Mouse (Mus musculus) embryonic facial prominence, embryonic 11.5 days (tissue): ENCODE measurements around the gene Txndc2. TPM values are rescaled to one million over a fixed set of nuclear protein-coding genes. Genes with fewer than 3 reads are reported as not detected.

Experiments
- ATAC-seq: fragments of 200-750 bp; cut with Nextera tagmentation; replicated peaks from 2 replicates; pipeline ENCODE4 v1.8.0; 2017; ENCODE audit warnings: low read depth; ENCODE audit not compliant: insufficient number of reproducible peaks, low FRiP score, low TSS enrichment
- DNase-seq: peaks from one replicate; pipeline ENCODE4 v3.0.0-alpha.2; 2015; ENCODE audit warnings: low spot score
- H3K27ac ChIP-seq: fragments of 300-500 bp; sonication (generic); replicated peaks from 2 replicates; pipeline ENCODE4 v1.5.1; 2014; ENCODE audit warnings: mild to moderate bottlenecking, low read depth, low read length, control low read depth
- H3K27me3 ChIP-seq: fragments of 300-500 bp; sonication (generic); 2 replicates; pipeline ENCODE4 v1.6.1; 2014; ENCODE audit warnings: mild to moderate bottlenecking, low read length, moderate library complexity, mixed read lengths; ENCODE audit not compliant: control insufficient read depth, insufficient read depth
- H3K36me3 ChIP-seq: fragments of 300-500 bp; sonication (generic); replicated peaks from 2 replicates; pipeline ENCODE4 v1.6.1; 2014; ENCODE audit warnings: low read depth, mild to moderate bottlenecking, low read length, moderate library complexity, mixed read lengths; ENCODE audit not compliant: control insufficient read depth, insufficient read depth
- H3K4me1 ChIP-seq: fragments of 300-500 bp; sonication (generic); 2 replicates; pipeline ENCODE4 v1.6.1; 2014; ENCODE audit warnings: low read length, mixed read lengths; ENCODE audit not compliant: control insufficient read depth, insufficient read depth
- H3K4me2 ChIP-seq: fragments of 300-500 bp; sonication (generic); 2 replicates; pipeline ENCODE4 v1.6.1; 2014; ENCODE audit warnings: low read depth, mild to moderate bottlenecking, control low read depth, low read length, moderate library complexity
- H3K4me3 ChIP-seq: fragments of 300-500 bp; sonication (generic); 2 replicates; pipeline ENCODE4 v1.5.1; 2014; ENCODE audit warnings: low read depth, low read length, control low read depth
- H3K9ac ChIP-seq: fragments of 300-500 bp; sonication (generic); replicated peaks from 2 replicates; pipeline ENCODE4 v1.6.1; 2014; ENCODE audit warnings: mild to moderate bottlenecking, control low read depth, low read length
- H3K9me3 ChIP-seq: fragments of 300-500 bp; sonication (generic); replicated peaks from 2 replicates; pipeline ENCODE4 v1.6.1; 2016; ENCODE audit warnings: mild to moderate bottlenecking, low read length, inconsistent platforms, mixed read lengths; ENCODE audit not compliant: control insufficient read depth
- WGBS: fragments of 180-500 bp; shearing (Covaris S2); extraction: QIAGEN DNeasy Blood & Tissue Kit; methylation state at CpG from one replicate; pipeline ENCODE4 v1.1.7; 2014; 5-methylcytosine and 5-hydroxymethylcytosine counted together
- polyA plus RNA-seq: library from polyadenylated mRNA; unstranded; fragments of >200 nt; fragmentation: Nextera tagmentation; extraction: Ambion mirVana; gene quantifications from 2 replicates; pipeline ENCODE4 v1.2.1, GENCODE M21; 2014

Txndc2 gene
- polyA plus RNA-seq, result 0.18 and 0.38 TPM in 2 replicates

- no peak within 1 kb of the TSS for H3K4me3 ChIP-seq
- H3K9me3 ChIP-seq, result no peaks in the 10 kb centered on the region
- no peaks in the 10 kb centered on the region; the same call in 1 of the 2 replicates for H3K4me1 ChIP-seq
- H3K4me2 ChIP-seq, result no peak within 1 kb of the TSS
- H3K27ac ChIP-seq, result no peak within 1 kb of the TSS
- DNase-seq, result no peak
- H3K36me3 ChIP-seq, result no peaks in the 10 kb centered on the region
- H3K27me3 ChIP-seq, result no peaks in the 10 kb centered on the region
- ATAC-seq, result no peak
- WGBS, result 83% methylated on average over 11 of the region's 11 CpGs
- H3K9ac ChIP-seq, result no peak within 1 kb of the TSS
Measured at GRCm38 (mm10) chr17:65641734-65642218, at the start of gene Txndc2. Txndc2 (minus strand) TSS chr17:65642168.

DNA sequence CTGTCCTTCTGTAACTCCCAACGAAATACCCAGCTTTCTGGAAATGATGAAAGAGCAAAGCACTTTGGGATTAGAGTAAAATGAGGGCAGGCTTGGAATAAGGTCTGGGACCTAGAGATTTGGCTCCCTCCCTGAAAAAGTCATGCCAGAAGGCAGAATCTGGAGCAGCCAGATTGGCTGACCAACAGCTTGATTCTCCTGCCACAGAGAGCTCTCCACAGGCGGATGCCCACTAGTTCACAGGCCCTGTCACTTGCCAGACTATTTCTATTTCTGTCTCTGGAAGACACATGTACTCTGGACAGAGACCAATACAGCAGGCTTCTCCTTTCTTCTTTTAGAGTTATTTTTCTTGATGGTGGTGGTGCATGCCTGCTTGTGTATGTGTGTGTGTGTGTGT, 41.8 kb upstream of the Txndc2 start:
- Histone ChIP-seq H3K27me3 (no peaks in the 10 kb centered on the region), H3K4me1 (no peaks in the 10 kb centered on the region), H3K36me3 (no peaks in the 10 kb centered on the region), H3K4me2 (no peak overlapping the region), H3K9ac (no peak overlapping the region), H3K9me3 (no peaks in the 10 kb centered on the region), H3K27ac (no peak overlapping the region), H3K4me3 (no peak overlapping the region)
- no peak for DNase-seq
- no peak for ATAC-seq
- WGBS, result 77% methylated on average over 2 of the region's 2 CpGs

DNA sequence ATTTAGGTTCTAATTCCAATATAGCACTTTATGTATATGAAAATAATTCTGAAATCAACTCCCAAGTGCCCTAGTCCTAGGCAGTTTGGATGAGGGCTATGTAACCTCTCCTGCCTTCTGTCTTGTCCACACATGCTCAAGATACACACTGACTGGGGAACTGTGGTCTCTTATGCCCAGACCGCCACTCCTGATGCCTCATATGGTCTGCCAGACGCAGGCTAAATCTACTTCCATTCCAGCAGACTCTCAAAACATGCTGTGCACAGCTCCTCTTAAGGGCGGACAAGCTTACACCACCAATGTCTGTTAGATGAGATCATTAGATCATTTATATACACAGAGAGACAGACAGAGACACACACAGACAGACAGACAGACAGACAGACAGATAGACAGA, 41.3 kb upstream of the Txndc2 start:
- Histone ChIP-seq H3K4me2 (no peak overlapping the region), H3K36me3 (no peaks in the 10 kb centered on the region), H3K4me3 (no peak overlapping the region), H3K4me1 (no peaks in the 10 kb centered on the region), H3K27ac (no peak overlapping the region), H3K9ac (no peak overlapping the region), H3K27me3 (no peaks in the 10 kb centered on the region), H3K9me3 (no peaks in the 10 kb centered on the region)
- DNase-seq, result no peak
- WGBS, result 79% methylated on average over 3 of the region's 3 CpGs
- ATAC-seq, result no peak

DNA sequence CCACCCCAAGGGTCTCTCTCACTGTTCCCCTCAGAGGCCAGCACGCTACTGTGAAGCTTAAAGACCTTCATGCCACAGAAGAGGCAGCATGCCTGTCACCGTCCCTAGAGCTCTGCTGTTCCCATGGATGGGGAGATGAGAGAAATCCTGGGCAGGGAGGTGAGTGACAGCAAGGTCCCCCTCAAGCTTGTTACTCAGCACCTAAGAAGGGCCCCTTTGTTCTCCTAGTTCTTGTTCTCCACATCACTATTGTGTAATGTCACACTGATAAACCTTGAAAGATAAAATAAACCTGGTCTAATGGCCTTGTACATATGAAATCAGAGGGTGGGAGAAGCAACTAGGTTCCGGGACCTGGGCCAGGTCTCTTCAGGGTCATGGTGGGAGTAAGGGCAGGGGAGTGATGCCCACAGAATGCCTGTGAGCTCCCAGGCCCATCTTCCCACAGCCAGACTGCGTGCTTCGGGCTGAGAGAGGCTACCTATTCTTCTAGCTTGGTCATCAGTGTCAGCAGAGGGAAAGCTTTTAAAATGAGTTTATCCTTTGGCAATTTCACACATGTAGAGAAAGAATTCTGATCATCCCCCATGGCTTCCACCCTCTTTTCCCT, 40.2 kb upstream of the Txndc2 start:
- Histone ChIP-seq H3K9me3 (no peaks in the 10 kb centered on the region), H3K27me3 (no peaks in the 10 kb centered on the region), H3K4me1 (no peaks in the 10 kb centered on the region), H3K4me3 (no peak overlapping the region), H3K4me2 (no peak overlapping the region), H3K36me3 (no peaks in the 10 kb centered on the region), H3K9ac (no peak overlapping the region), H3K27ac (no peak overlapping the region)
- ATAC-seq (no peak), DNase-seq (no peak)
- WGBS, result 87% methylated on average over 5 of the region's 5 CpGs

GRCm38 (mm10) chr17:65681516-65681915, 39.5 kb upstream of the Txndc2 start:
- Histone ChIP-seq H3K9ac (no peak overlapping the region), H3K36me3 (no peaks in the 10 kb centered on the region), H3K4me3 (no peak overlapping the region), H3K27ac (no peak overlapping the region), H3K4me1 (no peaks in the 10 kb centered on the region), H3K9me3 (no peaks in the 10 kb centered on the region), H3K27me3 (no peaks in the 10 kb centered on the region), H3K4me2 (no peak overlapping the region)
- DNase-seq (no peak), ATAC-seq (no peak)
- 86% methylated on average over 6 of the region's 6 CpGs for WGBS

DNA sequence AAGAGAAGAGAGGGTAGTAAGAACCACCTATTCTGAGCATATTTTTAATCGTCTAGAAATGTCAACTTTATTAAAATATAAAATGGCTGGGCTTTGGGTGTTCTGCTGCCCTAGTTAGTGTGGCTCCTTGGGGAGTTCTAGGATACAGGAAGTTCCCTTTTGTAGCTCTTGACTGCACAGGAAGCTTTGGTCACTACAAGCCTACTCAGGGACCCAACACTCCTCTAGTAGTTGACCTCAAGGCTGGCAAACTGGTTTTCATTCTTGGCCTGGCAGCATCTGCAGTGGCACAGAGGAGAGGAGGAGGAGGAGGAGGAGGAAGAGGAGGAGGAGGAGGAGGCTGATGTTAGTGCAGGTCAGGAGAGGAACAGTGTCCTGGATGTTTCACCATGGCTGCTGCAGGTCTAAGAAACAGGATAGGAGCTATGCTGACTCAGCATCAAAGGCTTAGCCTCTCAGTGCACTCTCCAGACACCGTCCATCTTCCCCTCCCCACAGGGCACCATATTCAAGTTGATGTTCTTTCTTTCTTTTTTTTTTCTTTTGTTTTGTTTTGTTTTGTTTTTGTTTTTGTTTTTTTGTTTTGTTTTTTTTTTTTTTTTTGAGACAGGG, 38.9 kb upstream of the Txndc2 start:
- H3K4me1 ChIP-seq, result no peaks in the 10 kb centered on the region
- no peak overlapping the region for H3K9ac ChIP-seq
- no peaks in the 10 kb centered on the region for H3K36me3 ChIP-seq
- no peaks in the 10 kb centered on the region for H3K27me3 ChIP-seq
- no peak overlapping the region for H3K27ac ChIP-seq
- WGBS, result 85% methylated on average over 2 of the region's 2 CpGs
- H3K9me3 ChIP-seq, result no peaks in the 10 kb centered on the region
- ATAC-seq (no peak), DNase-seq (no peak)
- no peak overlapping the region for H3K4me2 ChIP-seq
- H3K4me3 ChIP-seq, result no peak overlapping the region

DNA sequence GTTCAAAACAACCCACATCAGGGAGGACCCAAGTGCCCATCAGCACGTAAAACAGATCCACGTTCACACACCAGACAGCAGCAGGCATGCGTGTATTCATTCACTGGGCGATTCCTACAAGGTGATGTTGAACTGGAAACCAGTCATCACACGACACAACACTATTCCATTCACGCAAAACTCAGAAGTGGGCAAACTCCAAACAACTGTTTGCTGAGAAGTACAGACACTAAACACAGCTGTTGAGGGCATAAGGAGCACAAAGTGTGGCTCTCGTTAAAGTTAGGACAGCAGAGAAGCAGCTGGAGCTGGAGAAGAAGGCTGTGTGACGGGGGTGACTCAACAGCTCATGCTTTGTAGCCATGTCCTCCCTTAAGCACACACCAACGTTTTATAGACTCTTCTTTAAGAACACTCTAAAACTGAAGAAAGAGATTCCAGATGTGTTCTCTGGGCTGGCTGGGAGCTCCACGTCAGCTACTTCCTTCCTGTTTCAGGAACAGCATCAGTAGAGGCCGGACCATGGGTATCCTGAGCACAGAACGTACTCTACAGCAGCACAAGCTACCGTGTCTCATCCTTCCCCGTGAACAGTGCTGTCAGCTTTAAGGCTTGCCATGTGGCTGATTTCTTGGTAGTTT, 38.0 kb upstream of the Txndc2 start:
- Histone ChIP-seq H3K36me3 (no peaks in the 10 kb centered on the region), H3K9ac (no peak overlapping the region), H3K9me3 (no peaks in the 10 kb centered on the region), H3K27ac (no peak overlapping the region), H3K4me1 (no peaks in the 10 kb centered on the region), H3K27me3 (no peaks in the 10 kb centered on the region), H3K4me2 (no peak overlapping the region), H3K4me3 (no peak overlapping the region)
- ATAC-seq (no peak), DNase-seq (peak; percentile 32)
- 61% methylated on average over 14 of the region's 14 CpGs for WGBS

- Histone ChIP-seq H3K4me3 (no peak overlapping the region), H3K9me3 (no peaks in the 10 kb centered on the region), H3K4me1 (no peaks in the 10 kb centered on the region), H3K27me3 (no peaks in the 10 kb centered on the region), H3K9ac (no peak overlapping the region), H3K4me2 (no peak overlapping the region), H3K27ac (no peak overlapping the region), H3K36me3 (no peaks in the 10 kb centered on the region)
- DNase-seq, result peak; percentile 21
- 91% methylated on average over 1 of the region's 1 CpGs for WGBS
- ATAC-seq, result no peak
Measured at GRCm38 (mm10) chr17:65677742-65678141, 35.8 kb upstream of the Txndc2 start.
